Mouse (Mus musculus): ENCODE measurements around the gene Csrp3. TPM values are rescaled to one million over a fixed set of nuclear protein-coding genes. Genes with fewer than 3 reads are reported as not detected.

The Csrp3 gene
- polyA plus RNA-seq, 1 experiment = 0.33 TPM

DNA sequence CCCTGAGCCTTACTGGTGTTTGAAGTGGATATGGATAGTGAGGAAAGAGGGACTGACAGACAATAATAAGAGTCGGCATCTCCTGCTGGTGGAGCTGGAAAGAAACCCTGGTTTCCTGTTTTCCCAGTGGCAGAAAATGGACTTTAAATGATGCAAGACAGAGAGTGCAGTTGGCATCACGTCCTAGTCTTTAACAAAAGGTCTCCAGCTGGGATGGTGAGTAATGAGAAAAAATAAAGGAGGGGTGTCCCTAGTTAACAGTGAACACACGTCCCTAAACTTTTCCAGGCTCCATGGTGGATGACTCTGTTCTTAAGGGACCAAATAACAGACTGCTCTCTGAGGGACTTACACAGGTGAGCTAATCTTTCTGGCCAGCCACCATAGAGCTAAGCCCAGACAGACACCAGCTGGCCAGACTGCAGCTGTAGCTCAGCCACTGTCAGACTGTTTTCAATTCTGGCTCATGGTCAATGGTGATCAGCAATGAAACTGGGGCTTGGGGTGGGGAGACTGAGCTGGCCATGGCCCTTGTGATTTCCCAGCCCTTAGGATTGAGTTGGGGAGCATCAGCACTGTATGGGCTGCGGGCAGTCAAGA lies 13.4 kb downstream of the Csrp3 start:
- TF ChIP-seq CTCF (IDR thresholded peaks at IDR 0.05; ENCODE audit: control insufficient read depth, insufficient read depth, insufficient read length) (no peak), MAX (IDR thresholded peaks at IDR 0.05) (no peak), FOSL1 (IDR thresholded peaks at IDR 0.05; ENCODE audit: insufficient read depth, low read length, poor library complexity, severe bottlenecking) (no peak), CEBPB (IDR thresholded peaks at IDR 0.05; ENCODE audit: low read depth) (no peak), MYOD1 (IDR thresholded peaks at IDR 0.05; ENCODE audit: control insufficient read depth, insufficient read length, low read depth) (no peak), MYOG (IDR thresholded peaks at IDR 0.05; ENCODE audit: control insufficient read depth, extremely low read depth, insufficient read length) (no peak), USF1 (IDR thresholded peaks at IDR 0.05; ENCODE audit: low read depth) (no peak)
- Histone ChIP-seq H3ac (ENCODE audit: control insufficient read depth, insufficient read length, low read depth) (no peak overlapping the region), H3K27me3 (ENCODE audit: control insufficient read depth, insufficient read depth, insufficient read length) (no peaks in the 10 kb centered on the region), H3K4me3 (ENCODE audit: insufficient read depth, poor library complexity, severe bottlenecking) (no peak overlapping the region), H3K79me3 (ENCODE audit: low read depth) (no peaks in the 10 kb centered on the region), H3K36me3 (ENCODE audit: control insufficient read depth, insufficient read depth) (no peaks in the 10 kb centered on the region), H3K79me2 (ENCODE audit: control insufficient read depth, insufficient read depth) (no peaks in the 10 kb centered on the region)

DNA sequence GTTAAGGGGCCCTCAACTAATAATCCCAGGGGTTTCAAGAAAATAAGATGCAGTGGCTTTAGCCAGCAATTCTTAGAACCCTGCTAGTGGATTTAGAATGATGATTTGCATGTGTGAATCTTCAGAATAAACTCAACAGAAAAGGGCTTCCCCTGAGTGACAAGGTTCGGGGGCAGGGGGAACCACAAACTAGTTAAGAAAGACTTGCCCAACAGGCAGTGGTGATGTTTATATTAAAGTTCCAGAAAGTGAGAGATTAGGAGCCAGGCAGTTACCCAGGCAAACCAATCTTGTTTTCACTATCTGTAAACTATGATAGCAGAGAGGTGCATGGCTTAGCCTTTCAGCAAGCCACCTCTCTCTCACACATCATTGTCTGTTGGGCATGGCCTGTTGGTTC lies 15.1 kb downstream of the Csrp3 start:
- Histone ChIP-seq H3K79me3 (ENCODE audit: low read depth) (no peaks in the 10 kb centered on the region), H3K79me2 (ENCODE audit: control insufficient read depth, insufficient read depth) (no peaks in the 10 kb centered on the region), H3K4me3 (ENCODE audit: insufficient read depth, poor library complexity, severe bottlenecking) (no peak overlapping the region), H3ac (ENCODE audit: control insufficient read depth, insufficient read length, low read depth) (no peak overlapping the region), H3K36me3 (ENCODE audit: control insufficient read depth, insufficient read depth) (no peaks in the 10 kb centered on the region), H3K27me3 (ENCODE audit: control insufficient read depth, insufficient read depth, insufficient read length) (no peaks in the 10 kb centered on the region)
- no peak for TF ChIP-seq MYOG (IDR thresholded peaks at IDR 0.05; ENCODE audit: control insufficient read depth, extremely low read depth, insufficient read length)
- no peak for TF ChIP-seq CEBPB (IDR thresholded peaks at IDR 0.05; ENCODE audit: low read depth)
- no peak for TF ChIP-seq MYOD1 (IDR thresholded peaks at IDR 0.05; ENCODE audit: control insufficient read depth, insufficient read length, low read depth)
- TF ChIP-seq USF1 (IDR thresholded peaks at IDR 0.05; ENCODE audit: low read depth) = no peak
- no peak for TF ChIP-seq CTCF (IDR thresholded peaks at IDR 0.05; ENCODE audit: control insufficient read depth, insufficient read depth, insufficient read length)
- TF ChIP-seq MAX (IDR thresholded peaks at IDR 0.05) = no peak
- no peak for TF ChIP-seq FOSL1 (IDR thresholded peaks at IDR 0.05; ENCODE audit: insufficient read depth, low read length, poor library complexity, severe bottlenecking)

DNA sequence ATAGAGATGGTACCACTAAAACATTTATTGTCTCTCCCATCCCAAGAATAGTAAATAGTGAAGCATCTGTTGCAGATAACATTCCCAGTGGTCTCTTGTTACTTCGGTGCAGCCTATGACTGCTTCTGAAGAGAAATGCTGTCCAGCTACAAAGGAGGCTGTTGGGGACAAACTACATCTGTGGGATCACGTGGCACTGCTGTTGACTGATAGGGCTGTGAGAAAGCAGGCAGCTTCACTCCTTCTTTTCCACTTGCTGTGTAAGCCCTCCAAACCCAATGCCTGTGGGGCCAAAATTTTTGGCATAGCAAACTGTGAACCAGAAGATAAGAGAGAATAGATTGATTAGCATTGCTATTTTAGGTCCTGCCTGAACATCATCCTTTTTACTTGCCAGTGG lies 17.4 kb downstream of the Csrp3 start:
- TF ChIP-seq USF1 (IDR thresholded peaks at IDR 0.05; ENCODE audit: low read depth) (peak; percentile 13), MYOD1 (IDR thresholded peaks at IDR 0.05; ENCODE audit: control insufficient read depth, insufficient read length, low read depth) (no peak)

DNA sequence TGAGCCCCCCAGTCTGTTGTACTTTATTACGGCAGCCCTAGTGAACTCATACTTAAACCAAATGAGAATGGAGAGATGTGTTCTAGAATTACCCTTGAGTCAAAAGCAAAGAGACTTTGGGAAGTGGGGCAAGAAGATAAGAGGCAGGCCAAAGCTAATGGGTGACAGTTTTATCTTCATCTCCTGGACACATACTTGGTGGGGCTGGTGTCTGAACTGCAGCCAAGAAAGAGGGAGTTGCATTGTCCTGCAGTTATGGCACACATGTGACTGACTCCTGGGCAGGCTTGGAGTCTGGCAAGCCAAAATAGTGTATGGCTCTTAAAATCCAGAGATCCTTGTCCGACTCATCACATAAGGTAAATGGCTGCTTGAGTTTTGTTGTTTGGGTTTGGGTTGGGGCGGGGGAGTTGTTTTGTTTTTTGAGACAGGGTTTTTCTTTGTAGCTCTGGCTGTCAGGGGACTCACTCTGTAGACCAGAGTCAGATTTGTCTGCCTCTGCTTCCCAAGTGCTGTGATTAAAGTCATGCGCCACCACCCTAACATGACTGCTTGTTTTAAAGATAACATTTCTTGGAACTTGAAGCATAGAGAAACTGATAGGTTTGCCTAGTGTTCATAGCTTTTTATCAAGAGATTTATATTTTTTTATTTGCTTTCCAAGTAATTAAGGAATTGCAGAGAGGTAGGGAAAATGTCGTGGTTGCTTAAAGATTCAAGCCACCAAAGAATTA lies 18.5 kb downstream of the Csrp3 start:
- Histone ChIP-seq H3K79me3 (ENCODE audit: low read depth) (no peaks in the 10 kb centered on the region), H3ac (ENCODE audit: control insufficient read depth, insufficient read length, low read depth) (no peak overlapping the region), H3K36me3 (ENCODE audit: control insufficient read depth, insufficient read depth) (peaks cover 30% of the 10 kb centered on the region), H3K4me3 (ENCODE audit: insufficient read depth, poor library complexity, severe bottlenecking) (no peak overlapping the region), H3K27me3 (ENCODE audit: control insufficient read depth, insufficient read depth, insufficient read length) (no peaks in the 10 kb centered on the region), H3K79me2 (ENCODE audit: control insufficient read depth, insufficient read depth) (no peaks in the 10 kb centered on the region)
- TF ChIP-seq MYOG (IDR thresholded peaks at IDR 0.05; ENCODE audit: control insufficient read depth, extremely low read depth, insufficient read length) = no peak
- TF ChIP-seq FOSL1 (IDR thresholded peaks at IDR 0.05; ENCODE audit: insufficient read depth, low read length, poor library complexity, severe bottlenecking) = no peak
- no peak for TF ChIP-seq CTCF (IDR thresholded peaks at IDR 0.05; ENCODE audit: control insufficient read depth, insufficient read depth, insufficient read length)
- no peak for TF ChIP-seq CEBPB (IDR thresholded peaks at IDR 0.05; ENCODE audit: low read depth)
- no peak for TF ChIP-seq MAX (IDR thresholded peaks at IDR 0.05)
- no peak for TF ChIP-seq MYOD1 (IDR thresholded peaks at IDR 0.05; ENCODE audit: control insufficient read depth, insufficient read length, low read depth)
- no peak for TF ChIP-seq USF1 (IDR thresholded peaks at IDR 0.05; ENCODE audit: low read depth)

More for the DNA sequence above, 17.4 kb downstream of the Csrp3 start:
- Histone ChIP-seq H3K79me2 (ENCODE audit: control insufficient read depth, insufficient read depth) (no peaks in the 10 kb centered on the region), H3K4me3 (ENCODE audit: insufficient read depth, poor library complexity, severe bottlenecking) (no peak overlapping the region), H3K27me3 (ENCODE audit: control insufficient read depth, insufficient read depth, insufficient read length) (no peaks in the 10 kb centered on the region), H3K79me3 (ENCODE audit: low read depth) (no peaks in the 10 kb centered on the region), H3K36me3 (ENCODE audit: control insufficient read depth, insufficient read depth) (peaks cover 19% of the 10 kb centered on the region), H3ac (ENCODE audit: control insufficient read depth, insufficient read length, low read depth) (no peak overlapping the region)

DNA sequence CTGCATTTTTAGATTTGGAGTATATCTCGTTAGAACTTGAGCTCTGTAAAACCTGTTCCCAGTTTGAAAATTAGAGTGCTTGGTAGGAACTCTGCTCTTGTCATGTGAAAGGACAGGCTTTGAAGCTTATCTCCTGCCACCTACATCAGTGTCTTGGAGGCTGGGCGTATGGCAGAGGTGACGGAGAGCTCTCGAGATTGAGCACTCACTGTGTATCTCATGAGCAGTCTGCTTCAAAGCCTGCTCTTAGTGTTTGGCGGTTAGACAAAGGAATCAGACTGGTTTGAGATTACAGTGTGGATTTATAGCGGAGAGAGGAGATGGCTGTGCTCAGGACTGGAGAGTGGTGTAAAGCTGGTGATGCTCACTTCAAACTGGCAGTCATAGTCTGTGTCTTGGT lies 22.7 kb downstream of the Csrp3 start:
- H3K36me3 ChIP-seq (ENCODE audit: control insufficient read depth, insufficient read depth) = peaks cover 56% of the 10 kb centered on the region
- no peaks in the 10 kb centered on the region for H3K79me2 ChIP-seq (ENCODE audit: control insufficient read depth, insufficient read depth)
- H3K79me3 ChIP-seq (ENCODE audit: low read depth) = no peaks in the 10 kb centered on the region
- no peaks in the 10 kb centered on the region for H3K27me3 ChIP-seq (ENCODE audit: control insufficient read depth, insufficient read depth, insufficient read length)
- no peak for TF ChIP-seq MAX (IDR thresholded peaks at IDR 0.05)
- TF ChIP-seq CEBPB (IDR thresholded peaks at IDR 0.05; ENCODE audit: low read depth) = no peak
- no peak for TF ChIP-seq MYOD1 (IDR thresholded peaks at IDR 0.05; ENCODE audit: control insufficient read depth, insufficient read length, low read depth)
- no peak overlapping the region for H3K4me3 ChIP-seq (ENCODE audit: insufficient read depth, poor library complexity, severe bottlenecking)
- no peak overlapping the region for H3ac ChIP-seq (ENCODE audit: control insufficient read depth, insufficient read length, low read depth)

DNA sequence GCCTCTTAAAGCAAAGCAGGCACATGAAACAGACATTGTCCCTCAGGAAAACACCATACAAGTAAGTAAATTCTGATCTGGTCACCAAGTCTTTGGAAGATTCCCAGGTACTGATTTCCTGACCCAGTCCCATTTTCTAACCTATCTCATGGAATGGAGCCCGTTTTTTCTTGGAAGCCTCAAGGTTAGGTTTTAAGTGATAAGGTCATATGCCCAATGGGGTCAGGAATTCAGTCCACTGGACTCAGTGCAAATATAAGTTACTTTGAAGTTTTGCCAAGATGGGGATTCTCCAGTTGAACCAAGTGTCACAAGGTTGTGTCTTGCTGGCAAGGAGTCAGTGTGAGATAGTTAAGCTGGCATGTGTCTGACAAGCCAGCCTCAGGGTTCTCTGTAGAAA lies 23.2 kb downstream of the Csrp3 start:
- no peaks in the 10 kb centered on the region for H3K27me3 ChIP-seq (ENCODE audit: control insufficient read depth, insufficient read depth, insufficient read length)
- H3K79me2 ChIP-seq (ENCODE audit: control insufficient read depth, insufficient read depth) = no peaks in the 10 kb centered on the region
- H3K79me3 ChIP-seq (ENCODE audit: low read depth) = no peaks in the 10 kb centered on the region
- TF ChIP-seq USF1 (IDR thresholded peaks at IDR 0.05; ENCODE audit: low read depth) (no peak), MYOD1 (IDR thresholded peaks at IDR 0.05; ENCODE audit: control insufficient read depth, insufficient read length, low read depth) (no peak)
- H3K36me3 ChIP-seq (ENCODE audit: control insufficient read depth, insufficient read depth) = peaks cover 61% of the 10 kb centered on the region
- no peak overlapping the region for H3K4me3 ChIP-seq (ENCODE audit: insufficient read depth, poor library complexity, severe bottlenecking)
- H3ac ChIP-seq (ENCODE audit: control insufficient read depth, insufficient read length, low read depth) = no peak overlapping the region

Measured in C2C12 (cell line).